Mouse (Mus musculus) retina, postnatal 7 days (tissue): ENCODE data around the gene Ech1.

ENCODE experiments used
- DNase-seq: peaks from one replicate; pipeline ENCODE4 v3.0.0-alpha.2; 2012; ENCODE audit warnings: low read depth, low spot score

Ech1 gene

DNA sequence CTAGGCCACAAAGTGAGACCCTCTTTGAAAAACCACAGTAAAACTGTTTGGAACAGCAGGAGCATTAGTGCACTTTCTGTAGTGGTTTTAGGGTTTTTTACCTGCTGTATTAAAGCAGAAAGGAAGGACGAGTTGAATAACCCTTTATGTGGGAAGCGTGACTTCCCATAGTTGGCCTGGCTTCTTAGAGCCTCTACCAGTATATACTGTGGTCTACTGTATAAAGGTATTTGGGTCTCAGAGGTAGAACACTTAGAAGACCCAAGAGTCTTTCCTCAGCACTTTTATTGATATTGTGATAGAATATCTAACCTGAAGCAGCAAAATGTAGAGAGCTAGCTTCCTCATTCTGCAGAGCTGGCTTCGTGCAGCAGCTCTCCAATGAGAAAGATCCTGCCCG is 5.4 kb upstream of the Ech1 start:
- DNase-seq = no peak

GRCm38 (mm10) chr7:28820358-28821260 is 4.4 kb upstream of the Ech1 start:
- no peak for DNase-seq

DNA sequence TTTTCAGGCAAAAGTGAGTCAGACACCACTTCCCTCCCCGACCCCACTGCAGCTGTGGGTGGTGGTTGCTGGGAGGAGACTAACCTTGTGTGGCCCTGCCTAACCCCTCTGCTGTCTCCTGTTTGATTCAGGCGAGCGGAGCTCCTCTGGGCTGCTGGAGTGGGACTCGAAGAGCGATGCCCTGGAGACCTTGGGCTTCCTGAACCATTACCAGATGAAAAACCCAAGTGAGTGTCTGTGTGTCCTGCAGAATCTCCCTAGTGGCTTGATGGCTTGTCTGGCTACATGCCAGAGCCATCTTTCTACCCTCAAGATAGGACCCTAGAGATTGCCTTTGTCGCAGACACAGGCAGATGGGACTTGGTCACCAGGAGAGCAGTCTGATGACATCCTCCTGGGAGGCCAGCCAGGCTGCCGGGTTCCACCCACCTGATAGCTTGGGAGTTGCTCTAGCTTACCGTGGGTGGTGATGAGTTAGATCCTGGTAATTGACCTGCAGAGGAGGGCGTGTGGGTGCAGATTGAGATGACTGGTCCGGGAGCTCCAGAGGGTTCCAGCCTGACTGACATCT is 3.7 kb upstream of the Ech1 start:
- no peak for DNase-seq

DNA sequence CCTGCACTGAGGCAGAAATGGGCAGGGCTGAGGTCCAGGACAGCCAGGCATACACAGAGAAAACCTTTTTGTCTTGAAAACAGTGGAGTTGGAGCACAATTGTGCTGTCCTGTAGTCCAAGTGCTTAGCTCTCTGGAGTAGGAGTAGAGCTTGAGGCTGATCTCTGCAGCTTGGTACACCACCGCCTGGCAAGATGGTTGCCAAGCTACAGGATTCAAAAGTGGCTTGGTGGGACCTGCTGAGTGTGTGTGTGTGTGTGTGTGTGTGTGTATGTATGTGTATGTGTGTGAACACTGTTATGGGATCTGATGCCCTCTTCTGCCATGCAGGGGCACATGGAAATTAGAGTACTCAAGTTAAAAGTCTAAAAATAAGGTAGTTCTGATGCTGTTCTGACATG is 2.5 kb upstream of the Ech1 start:
- DNase-seq = no peak

DNA sequence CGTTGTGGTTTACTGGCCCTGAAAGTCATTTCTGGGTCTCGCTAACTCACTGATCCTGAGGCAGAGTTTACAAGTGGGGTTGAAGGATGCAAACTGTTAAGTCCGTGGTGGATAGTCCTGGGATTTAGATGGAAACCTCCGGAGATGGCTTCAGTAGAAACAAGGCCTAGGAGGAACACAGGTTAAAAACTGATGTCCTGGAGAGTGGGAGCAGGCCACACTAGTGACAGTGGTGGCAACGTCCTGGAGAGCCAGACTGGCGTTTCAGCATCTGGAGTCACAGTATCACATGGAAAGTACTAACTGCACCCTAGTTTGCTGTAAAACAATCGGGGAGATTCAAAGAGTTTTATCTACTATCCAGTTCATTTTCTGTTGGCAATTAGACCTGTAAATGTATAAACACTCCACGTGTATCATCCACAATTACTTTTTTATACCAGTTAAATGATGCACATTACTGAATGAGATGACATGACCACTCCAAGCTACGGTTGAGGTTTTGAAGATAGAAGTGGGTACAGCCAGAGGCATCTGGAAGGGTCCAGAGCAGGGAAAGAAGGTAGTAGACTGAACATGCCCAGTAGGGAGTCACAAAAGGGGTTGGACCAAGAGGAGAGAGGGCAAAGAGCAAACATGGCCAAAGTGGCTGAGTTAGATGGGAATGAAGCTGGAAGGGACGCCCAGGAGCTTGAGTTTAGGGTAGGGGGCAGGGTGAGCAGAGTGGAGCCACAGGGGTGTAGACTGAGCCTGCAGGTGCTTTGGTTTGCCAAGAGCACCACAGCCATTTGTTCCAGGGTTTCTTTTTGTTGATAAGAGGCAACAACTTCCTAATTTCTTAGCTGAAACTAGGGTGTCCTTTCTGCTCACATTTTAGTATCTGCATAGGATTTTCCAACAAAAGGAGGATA is 1.8 kb upstream of the Ech1 start:
- DNase-seq = no peak

- no peak for DNase-seq
Measured at GRCm38 (mm10) chr7:28823932-28824331, 1.1 kb upstream of the Ech1 start.

DNA sequence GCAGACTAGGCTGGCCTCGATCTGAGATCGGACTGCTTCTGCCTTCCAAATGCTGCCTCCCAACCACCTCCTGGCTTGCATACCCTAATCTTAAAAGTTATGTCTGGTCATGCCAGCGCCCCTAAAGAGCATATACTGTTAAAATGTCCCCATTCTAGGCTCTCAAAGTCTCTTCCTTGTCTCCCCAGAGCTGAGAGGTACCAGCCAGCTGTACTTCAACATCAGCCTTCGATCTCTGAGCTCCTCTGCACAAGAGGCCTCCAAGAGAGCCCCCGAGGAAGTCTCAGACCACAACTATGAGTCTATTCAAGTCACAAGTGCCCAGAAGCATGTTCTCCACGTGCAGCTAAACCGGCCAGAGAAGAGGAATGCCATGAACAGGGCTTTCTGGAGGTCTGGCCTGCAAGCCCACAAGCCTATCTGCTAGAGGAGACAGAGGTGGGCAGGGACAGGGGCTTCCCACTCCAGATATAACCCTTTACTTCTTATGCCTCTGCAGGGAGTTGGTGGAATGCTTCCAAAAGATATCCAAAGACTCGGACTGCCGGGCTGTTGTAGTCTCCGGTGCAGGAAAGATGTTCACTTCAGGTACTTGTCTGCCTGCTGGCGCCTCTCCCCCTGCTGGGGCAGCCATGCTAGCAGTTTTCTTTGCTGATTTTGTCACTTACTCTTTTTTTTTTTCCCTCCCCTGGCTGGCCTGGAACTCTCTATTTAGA is 827 bp downstream of the Ech1 start:
- no peak for DNase-seq

GRCm38 (mm10) chr7:28826402-28826772 is 1.4 kb downstream of the Ech1 start:
- no peak for DNase-seq

DNA sequence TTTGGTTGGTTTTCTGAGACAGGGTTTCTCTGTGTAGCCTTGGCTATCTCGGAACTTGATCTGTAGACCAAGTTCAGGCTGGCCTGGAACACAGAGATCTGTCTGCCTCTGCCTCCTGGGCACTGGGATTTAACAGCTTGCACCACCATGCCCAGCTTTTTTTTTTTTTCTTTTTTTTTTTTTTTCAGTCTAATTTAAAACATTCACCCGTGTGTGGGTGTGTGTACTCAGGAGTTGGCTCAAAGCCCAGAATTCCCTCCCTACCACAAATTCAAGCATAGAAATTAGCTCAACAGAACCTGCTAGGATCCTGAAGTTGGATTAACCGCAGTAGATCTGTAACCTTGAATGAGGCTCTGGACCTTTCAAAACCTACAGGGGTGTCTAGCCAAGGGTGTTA is 2.3 kb downstream of the Ech1 start:
- no peak for DNase-seq

DNA sequence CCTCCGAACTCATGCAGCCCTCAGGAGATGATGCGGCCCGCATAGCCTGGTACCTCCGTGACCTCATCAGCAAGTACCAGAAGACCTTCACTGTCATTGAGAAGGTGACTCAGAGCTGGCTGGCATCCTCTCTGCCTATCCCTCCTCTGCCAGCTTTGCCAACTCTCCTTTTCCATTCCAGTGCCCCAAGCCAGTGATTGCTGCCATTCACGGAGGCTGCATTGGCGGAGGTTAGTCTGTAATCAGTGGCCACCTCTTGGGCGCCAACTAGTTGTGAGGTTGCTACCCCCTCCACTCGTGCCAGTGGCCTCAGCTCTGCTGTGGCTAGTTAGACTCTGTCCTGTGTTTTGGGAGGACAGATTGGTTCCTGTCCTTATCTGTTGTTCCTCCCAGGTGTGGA is 4.8 kb downstream of the Ech1 start:
- no peak for DNase-seq

- DNase-seq = no peak
Measured at GRCm38 (mm10) chr7:28830981-28831380, 6.0 kb downstream of the Ech1 start.

DNA sequence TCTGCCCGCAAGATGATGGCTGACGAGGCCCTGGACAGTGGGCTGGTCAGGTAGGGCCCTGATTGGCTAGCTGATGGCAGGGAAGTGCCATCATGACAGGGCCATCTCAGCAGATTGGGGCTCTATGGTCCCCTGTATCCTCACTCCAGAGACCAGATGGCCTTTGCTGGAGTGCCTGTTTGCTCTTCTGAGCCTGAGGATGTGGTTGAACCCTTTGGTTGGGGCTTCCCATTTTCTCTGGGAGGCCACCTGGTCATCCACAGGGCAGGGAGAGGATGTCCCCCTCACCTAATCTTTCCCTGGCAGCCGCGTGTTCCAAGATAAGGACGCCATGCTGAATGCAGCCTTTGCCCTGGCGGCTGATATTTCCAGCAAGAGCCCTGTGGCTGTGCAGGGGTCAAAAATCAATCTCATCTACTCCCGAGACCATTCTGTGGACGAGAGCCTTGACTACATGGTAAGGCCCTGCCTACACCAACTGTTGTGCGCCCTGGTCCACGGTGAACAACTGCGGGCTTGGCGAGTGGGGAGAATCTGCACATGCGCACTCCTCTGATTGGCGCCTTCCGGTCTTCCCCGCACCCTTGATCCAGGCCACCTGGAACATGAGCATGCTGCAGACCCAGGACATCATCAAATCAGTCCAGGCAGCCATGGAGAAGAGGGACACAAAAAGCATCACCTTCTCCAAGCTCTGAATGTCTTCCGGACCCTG is 6.6 kb downstream of the Ech1 start:
- no peak for DNase-seq

DNA sequence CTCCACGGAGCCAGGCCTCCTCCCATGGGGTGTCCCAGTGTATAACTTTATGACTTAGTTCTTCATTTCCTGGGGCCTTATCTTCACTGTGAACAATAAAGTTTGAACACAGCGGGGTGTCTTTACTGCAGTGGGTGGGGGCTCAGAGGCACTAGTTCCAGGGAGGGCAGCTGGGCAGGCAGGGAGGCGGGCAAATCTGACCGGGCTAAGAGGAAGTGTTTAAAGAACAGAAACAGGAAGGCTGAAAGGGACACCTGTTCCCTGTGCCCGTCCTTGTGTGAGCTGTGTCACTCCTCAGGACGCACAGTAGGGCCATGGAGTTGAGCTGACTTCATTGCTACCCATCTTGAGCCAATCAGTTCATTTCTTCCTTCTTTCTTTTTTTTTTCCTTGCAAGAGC is 7.1 kb downstream of the Ech1 start:
- no peak for DNase-seq

DNA sequence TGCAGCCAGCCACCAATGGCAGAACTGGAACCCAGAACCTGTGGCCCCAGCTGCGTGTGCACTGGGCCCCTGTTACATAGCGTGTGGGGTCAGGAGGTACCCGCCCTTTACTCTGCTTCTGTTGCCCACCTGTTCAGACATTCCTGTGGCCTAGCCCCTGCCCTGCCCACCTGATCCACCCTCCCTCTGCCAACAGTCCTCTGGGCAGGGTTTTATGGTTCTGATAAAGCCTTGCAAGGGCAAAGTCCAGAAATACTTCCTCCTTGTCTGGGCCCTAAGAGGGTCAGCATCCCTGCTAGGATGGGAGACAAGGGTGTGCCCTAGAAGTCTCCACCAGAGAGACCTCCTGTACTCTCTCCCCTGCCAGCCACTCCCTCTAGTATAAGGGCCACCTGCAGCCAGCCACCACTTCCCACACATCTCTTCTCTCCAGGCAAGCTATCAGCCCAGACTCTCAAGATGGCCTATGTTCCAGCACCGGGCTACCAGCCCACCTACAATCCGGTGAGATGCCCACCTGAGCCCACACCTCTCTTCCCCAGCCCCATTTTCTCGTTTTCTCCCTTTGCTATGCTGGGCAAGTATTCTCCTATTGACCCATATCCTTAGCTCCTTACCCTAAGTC is 8.8 kb downstream of the Ech1 start, which contains the start of gene Lgals4:
Gene Lgals4, plus strand, starts transcription at position 132 of the 625 bp plus-strand sequence.
- DNase-seq = no peak

GRCm38 (mm10) chr7:28836936-28837335 is 11.9 kb downstream of the Ech1 start:
- DNase-seq = no peak

DNA sequence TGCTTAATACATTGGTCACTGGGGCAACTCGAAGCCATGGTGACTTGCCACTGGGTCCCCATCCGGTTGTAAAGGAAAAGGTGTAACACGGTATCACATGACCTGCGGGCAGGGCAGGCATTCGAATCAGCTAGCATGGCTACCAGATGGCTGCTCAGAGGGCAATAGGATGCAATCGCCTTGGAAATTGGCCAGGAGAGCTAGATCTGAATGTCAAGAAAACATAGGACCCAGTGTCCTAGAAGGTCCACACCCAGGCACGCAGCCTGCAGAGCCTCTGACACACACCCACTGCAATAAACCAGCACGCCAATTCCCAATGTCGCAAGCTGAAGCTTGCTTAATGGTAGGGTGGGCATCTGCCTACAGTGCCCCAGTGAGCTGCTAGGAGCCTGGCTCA is 13.3 kb downstream of the Ech1 start:
- no peak for DNase-seq

GRCm38 (mm10) chr7:28847273-28847672 is 22.3 kb downstream of the Ech1 start:
- no peak for DNase-seq

- DNase-seq = no peak
Measured at GRCm38 (mm10) chr7:28849700-28850236, 24.8 kb downstream of the Ech1 start.

DNA sequence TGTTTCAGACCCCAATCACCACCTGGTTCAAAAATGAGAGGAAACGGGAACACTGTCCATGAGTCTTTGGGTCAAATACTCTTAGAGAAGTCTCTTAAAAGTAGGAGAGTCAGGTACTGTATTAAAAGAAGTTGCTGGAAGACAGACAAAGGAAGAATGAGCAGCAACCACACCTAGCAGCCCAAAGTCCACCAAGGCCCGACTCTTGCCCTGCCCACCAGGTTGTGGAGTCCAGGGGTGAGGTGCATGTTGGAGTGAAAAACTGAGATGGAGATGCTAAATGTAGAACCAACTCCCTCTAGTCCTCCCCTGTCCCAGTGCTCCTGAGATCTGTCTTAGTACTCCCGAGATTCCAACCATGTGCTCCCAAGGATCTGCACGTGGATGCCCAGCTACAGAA is 25.6 kb downstream of the Ech1 start:
- no peak for DNase-seq

DNA sequence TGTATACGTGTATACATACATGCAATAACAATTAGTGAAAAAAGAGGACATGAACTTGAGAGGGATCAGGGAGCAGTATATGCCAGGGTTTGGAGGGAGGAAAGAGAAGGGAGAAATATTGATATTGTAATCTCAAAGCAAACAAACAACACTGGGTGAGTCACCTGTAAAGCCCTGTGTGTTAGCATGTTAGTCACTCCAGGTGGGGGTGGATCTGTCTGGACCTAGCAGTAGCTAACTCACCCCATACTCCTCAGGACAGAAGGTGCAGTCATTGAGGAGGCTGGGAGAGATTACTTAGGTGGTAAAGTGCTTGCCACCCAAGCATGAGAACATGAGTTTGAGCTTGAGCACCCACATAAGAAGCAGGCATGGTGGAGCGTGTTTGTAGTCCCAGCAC is 34.9 kb downstream of the Ech1 start:
- no peak for DNase-seq
